Mouse (Mus musculus): Measurements from ENCODE around the gene Angptl8.
"Not testable (repeated sequence)": the region's sequence is repeated elsewhere in the genome, so short reads cannot be mapped to it uniquely, and the experiment has no call there.

Gene Angptl8

DNA sequence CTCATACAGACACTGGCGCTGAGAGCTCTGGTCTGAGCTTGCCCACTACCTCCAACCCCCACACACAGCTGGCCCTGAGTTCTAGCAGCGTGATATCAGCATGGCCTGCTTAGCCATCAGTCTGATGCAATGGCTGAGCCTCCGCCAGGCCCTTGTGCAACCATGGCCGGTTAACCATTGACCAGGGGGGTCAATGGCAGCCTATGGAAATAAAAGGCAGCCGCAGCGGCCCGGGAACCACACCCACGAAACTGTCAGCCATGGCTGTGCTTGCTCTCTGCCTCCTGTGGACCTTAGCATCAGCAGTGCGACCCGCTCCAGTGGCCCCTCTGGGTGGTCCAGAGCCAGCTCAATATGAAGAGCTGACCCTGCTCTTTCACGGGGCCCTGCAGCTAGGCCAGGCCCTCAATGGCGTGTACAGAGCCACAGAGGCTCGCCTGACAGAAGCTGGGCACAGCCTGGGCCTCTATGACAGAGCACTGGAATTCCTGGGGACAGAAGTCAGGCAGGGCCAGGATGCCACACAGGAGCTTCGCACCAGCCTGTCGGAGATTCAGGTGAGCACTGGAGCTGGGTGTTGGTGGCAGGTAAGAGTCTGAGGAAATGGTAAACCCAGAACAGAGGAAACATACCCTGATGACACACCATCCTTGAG is at the start of gene Angptl8:
TSS of gene Angptl8 (plus strand) at position 253 of the 655 bp plus-strand sequence.
- peak; percentile 85 for DNase-seq

- DNase-seq, result not testable (repeated sequence)
Observed at GRCm38 (mm10) chr9:21786309-21786708, 49.0 kb upstream of the Angptl8 start.

DNA sequence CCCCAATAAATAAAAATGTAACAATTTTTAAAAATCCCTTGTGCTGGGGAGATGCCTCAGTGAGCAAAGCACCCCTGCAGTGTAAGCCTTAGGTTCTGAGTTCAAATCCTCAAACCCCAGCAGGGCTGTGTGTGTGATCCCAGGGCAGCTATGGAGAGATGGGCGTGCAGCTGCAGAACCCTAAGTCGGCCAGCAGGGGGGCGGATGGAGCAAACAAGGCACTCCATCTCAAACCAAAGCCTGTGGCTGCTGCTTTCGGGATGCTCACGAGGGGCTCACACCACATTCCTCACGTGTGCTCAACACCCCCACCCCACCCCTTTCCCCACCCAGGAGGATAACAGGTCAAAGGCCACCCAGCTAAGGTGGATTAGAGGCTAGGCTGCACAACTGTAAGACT is 48.4 kb upstream of the Angptl8 start:
- DNase-seq, result no peak

DNA sequence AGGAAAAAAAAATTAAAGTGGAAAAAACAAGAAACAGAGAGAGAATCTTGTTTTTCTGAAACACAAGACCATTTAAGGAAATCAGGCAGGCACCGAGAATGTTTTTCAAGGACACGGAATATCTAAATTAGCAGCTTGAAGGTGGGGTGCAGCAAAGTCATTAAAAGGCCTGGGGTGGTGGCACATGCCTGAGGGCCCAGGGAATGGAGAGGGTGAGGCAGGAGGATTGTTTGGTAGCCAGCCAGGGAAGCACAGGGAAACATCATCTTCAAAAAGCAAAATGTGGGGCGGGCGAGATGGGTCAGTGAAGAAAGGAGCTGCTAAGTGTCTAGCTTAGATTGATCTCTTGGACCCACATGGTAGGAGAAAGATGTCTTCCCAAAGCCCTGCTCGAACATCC is 47.7 kb upstream of the Angptl8 start:
- no peak for DNase-seq

DNA sequence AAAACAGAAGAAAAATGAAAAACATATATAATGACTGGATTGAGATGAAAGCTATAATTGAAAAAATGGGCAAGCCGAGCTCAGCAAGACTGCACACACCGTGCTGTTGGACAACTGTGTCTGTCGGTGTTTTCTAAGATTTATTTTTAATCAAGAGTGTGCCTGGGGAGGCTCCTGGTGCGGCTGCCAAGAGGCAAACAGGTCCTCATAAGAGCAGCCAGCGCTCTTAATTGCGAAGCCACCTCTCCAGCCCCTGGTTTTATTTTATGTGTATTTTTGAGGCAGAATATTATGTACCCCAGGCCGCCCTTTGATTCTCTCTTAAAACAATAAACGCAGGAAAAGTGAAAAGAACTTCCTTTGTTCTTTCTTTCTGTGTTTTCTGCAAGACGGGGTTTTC is 47.1 kb upstream of the Angptl8 start:
- DNase-seq, result no peak

DNA sequence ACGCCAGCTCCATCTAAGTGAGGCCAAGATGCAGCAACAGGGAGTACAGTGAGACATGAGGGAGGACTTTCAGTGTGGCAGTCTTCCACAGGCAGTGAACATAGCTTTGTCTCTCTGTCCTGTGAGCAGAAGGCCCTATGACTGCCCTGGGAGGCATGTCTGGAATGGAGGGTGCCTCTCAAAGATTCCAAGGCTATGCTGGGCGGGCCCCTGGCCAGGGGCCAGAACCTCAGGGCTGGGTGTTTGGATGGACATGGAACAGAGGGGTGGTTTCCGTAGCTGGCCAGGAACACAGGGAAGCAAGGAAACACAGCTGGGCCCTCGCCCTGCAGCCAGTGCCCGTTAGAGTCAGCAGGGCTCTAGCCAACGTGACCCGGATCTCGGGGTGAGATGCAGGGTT is 43.4 kb upstream of the Angptl8 start:
- DNase-seq, result peak; percentile 52

- DNase-seq, result peak; percentile 38
Observed at GRCm38 (mm10) chr9:21792644-21793043, 42.7 kb upstream of the Angptl8 start.

- DNase-seq, result not testable (repeated sequence)
Observed at GRCm38 (mm10) chr9:21793507-21793906, 41.8 kb upstream of the Angptl8 start.

GRCm38 (mm10) chr9:21794344-21794834 is 40.9 kb upstream of the Angptl8 start:
- no peak for DNase-seq

- DNase-seq, result no peak
Observed at GRCm38 (mm10) chr9:21794925-21795324, 40.4 kb upstream of the Angptl8 start.

GRCm38 (mm10) chr9:21795579-21795978 is 39.7 kb upstream of the Angptl8 start:
- no peak for DNase-seq

DNA sequence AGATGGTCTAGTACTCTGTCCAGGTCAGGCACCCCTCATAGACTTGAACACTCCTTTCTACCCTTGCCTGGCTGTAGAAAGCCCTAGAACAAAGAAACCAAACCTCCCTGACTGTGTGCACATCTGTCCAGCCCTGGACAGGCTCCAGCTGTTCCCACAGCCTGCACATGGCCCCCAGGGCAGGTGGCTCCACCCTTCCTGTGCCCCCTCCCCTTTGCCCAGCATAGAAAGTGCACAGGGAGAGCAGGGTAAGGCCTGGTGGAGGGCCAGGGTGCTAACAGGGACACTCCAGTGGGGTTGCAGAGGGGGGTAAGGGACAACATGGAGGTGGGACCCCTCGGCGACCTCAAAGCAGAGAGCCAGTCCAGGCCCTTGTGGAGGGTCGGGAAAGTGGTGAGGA is 39.1 kb upstream of the Angptl8 start:
- peak; percentile 27 for DNase-seq

GRCm38 (mm10) chr9:21796919-21797318 is 38.4 kb upstream of the Angptl8 start:
- DNase-seq, result no peak

- DNase-seq, result peak; percentile 54
Observed at GRCm38 (mm10) chr9:21797921-21798344, 37.4 kb upstream of the Angptl8 start.

DNA sequence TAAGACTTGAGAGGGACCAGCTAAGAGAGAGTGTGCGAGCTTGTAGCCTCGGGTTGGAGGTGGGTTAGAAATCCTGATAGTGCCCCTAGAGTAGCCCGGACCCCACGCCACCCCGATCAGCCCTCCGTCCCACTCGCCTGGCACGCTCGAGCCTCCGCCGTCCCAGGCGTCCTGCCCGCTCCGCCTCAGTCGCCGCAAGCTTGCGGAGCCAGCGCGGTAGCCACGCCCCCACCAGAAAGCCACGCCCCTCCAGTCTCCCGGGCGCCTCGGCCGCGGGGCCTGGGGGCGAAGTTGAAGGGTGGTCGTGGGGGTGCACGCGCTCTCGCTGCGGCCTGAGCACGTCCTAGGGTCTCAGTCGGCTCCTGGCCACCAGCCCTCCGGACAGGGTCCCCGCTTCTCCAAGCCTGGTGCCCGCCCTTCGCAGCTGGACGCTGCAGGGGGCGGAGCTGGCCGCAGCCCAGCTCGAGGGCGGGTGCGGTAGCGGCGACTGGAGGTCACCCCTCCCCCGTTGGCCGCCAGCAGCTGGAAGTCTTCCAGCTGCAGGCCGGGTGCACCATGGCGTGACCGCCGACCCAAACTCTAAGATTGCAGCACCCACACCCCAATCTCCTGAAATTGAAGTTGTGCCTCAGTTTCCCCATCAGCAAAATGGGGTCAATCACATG is 36.8 kb upstream of the Angptl8 start, which contains the start of gene Kank2:
TSS of gene Kank2 (minus strand) at position 400 of the 665 bp plus-strand sequence.
- DNase-seq, result peak; percentile 84

- DNase-seq, result no peak
Observed at GRCm38 (mm10) chr9:21799010-21799350, 36.3 kb upstream of the Angptl8 start.

DNA sequence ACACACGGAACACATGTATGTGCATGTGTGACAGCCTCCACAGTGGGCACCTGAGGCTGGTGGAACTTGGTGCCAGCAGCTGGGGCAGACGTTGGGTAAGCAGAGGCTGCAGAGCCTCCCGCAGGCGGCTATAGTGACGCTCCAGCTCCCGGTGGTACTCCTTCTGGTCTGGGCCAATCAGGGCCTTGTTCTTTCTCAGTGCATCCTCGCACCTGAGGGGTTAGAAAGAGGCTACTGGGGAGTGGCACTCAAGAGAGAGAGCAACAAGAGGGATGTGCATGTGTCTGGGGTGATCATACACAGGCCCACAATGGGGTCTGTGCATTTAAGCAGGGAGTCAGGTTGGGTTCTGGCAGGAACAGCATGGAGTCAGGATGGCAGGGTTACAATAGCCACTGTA is 34.2 kb upstream of the Angptl8 start:
- DNase-seq, result no peak

DNA sequence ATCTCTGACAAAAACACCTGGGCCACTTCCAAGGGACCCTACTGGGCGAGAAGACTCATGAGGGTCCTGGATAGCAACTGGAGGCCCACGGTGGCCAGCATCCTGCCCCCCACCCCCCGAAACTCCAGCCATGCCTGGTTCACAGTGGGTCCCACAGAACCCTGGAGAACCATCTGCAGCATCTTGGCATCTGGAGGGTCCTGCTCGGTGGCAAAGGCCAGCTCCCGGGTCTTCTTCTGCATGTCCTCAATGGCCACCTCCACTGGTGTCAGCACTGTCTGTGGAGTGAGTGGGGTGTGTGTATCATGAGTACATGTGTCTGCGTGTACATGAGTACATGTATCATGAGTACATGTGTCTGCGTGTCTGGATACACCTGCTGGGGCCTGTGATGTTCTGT is 33.7 kb upstream of the Angptl8 start:
- no peak for DNase-seq

- DNase-seq, result peak; percentile 57
Observed at GRCm38 (mm10) chr9:21803986-21804644, 31.2 kb upstream of the Angptl8 start.

GRCm38 (mm10) chr9:21806363-21806762 is 28.9 kb upstream of the Angptl8 start:
- DNase-seq, result no peak

DNA sequence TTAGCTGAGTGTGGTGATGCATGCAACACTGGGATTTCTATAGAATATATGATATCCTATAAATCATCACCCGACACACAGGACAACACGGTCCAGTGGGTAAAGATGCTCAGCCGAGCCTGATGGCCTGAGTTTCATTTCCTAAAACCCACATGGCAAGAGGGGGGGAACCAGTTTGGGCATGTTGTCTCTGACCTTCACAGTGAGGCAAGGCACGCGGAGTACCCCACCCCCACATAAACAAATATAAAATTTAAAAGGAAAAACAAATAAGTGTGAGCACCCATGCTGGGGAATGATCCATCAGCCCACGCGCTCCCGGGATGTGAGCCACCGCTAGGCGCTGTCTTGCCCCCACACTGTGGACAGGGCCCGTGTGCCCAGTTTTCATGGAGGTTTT is 28.3 kb upstream of the Angptl8 start:
- DNase-seq, result no peak

- no peak for DNase-seq
Observed at GRCm38 (mm10) chr9:21808561-21808960, 26.7 kb upstream of the Angptl8 start.

- no peak for DNase-seq
Observed at GRCm38 (mm10) chr9:21811170-21811569, 24.1 kb upstream of the Angptl8 start.

- DNase-seq, result no peak
Observed at GRCm38 (mm10) chr9:21816716-21817305, 18.5 kb upstream of the Angptl8 start.
